Mouse (Mus musculus) lung, embryonic 14.5 days (tissue): ENCODE data around the gene Cfp. TPM values are rescaled to one million over a fixed set of nuclear protein-coding genes. Genes with fewer than 3 reads are reported as not detected.

Experiments used
- ATAC-seq: fragments of 200-750 bp; cut with Nextera tagmentation; 2 replicates; pipeline ENCODE4 v1.8.0; 2017; ENCODE audit warnings: mild to moderate bottlenecking, moderate TSS enrichment, moderate library complexity; ENCODE audit not compliant: insufficient read depth
- DNase-seq: peaks from one replicate; pipeline ENCODE4 v3.0.0-alpha.2; 2015
- H3K27ac ChIP-seq: fragments of 300-500 bp; sonication (generic); 2 replicates; pipeline ENCODE4 v1.5.1; 2014; ENCODE audit warnings: low read depth, mild to moderate bottlenecking, moderate library complexity
- H3K27me3 ChIP-seq: fragments of 300-500 bp; sonication (generic); 2 replicates; pipeline ENCODE4 v1.6.1; 2014; ENCODE audit warnings: low read length, control low read depth; ENCODE audit not compliant: insufficient read depth
- H3K36me3 ChIP-seq: fragments of 300-500 bp; sonication (generic); 2 replicates; pipeline ENCODE4 v1.6.1; 2014; ENCODE audit warnings: control low read depth; ENCODE audit not compliant: insufficient read depth
- H3K4me1 ChIP-seq: fragments of 300-500 bp; sonication (generic); 2 replicates; pipeline ENCODE4 v1.6.1; 2014; ENCODE audit warnings: antibody characterized with exemption, control low read depth; ENCODE audit not compliant: insufficient read depth
- H3K4me2 ChIP-seq: fragments of 300-500 bp; sonication (generic); 2 replicates; pipeline ENCODE4 v1.6.1; 2014; ENCODE audit warnings: mild to moderate bottlenecking
- H3K4me3 ChIP-seq: fragments of 300-500 bp; sonication (generic); 2 replicates; pipeline ENCODE4 v1.5.1; 2014; ENCODE audit warnings: low read depth, low read length
- H3K9ac ChIP-seq: fragments of 300-500 bp; sonication (generic); 2 replicates; pipeline ENCODE4 v1.6.1; 2014
- H3K9me3 ChIP-seq: fragments of 300-500 bp; sonication (generic); 2 replicates; pipeline ENCODE4 v1.6.1; 2016; ENCODE audit warnings: low read depth, low read length, control low read depth
- CTCF ChIP-seq: IDR thresholded peaks from 2 replicates; pipeline ENCODE4 v1.5.1; 2016; ENCODE audit warnings: antibody characterized with exemption, low read depth
- WGBS: fragments of 180-500 bp; shearing (Covaris S2); extraction: QIAGEN DNeasy Blood & Tissue Kit; methylation state at CpG from one replicate; pipeline ENCODE4 v1.1.7; 2014; 5-methylcytosine and 5-hydroxymethylcytosine counted together
- polyA plus RNA-seq: library from polyadenylated mRNA; unstranded; fragments of >200 nt; fragmentation: Nextera tagmentation; extraction: Ambion mirVana; gene quantifications from 2 replicates; pipeline ENCODE4 v1.2.1, GENCODE M21; 2014

The Cfp gene
- polyA plus RNA-seq, 1 experiment from 2014 or later = 5.6 TPM

- DNase-seq = no peak
- 31% methylated on average over 3 of the region's 3 CpGs for WGBS
These were observed 21.3 kb downstream of the Cfp start for GRCm38 (mm10) chrX:20910074-20910473.

More at GRCm38 (mm10) chrX:20910074-20910473, 21.3 kb downstream of the Cfp start:
- Histone ChIP-seq H3K9me3 (no peaks in the 10 kb centered on the region), H3K27ac (no peak overlapping the region), H3K9ac (no peak overlapping the region), H3K36me3 (no peaks in the 10 kb centered on the region), H3K4me1 (no peaks in the 10 kb centered on the region), H3K4me2 (no peak overlapping the region), H3K27me3 (no peaks in the 10 kb centered on the region), H3K4me3 (no peak overlapping the region)
- ATAC-seq = no peak
- no peak for TF ChIP-seq CTCF

Other genes with a start within 250 kb of the Cfp start
- gene Cdk16, start 243.6 kb downstream of the Cfp start, polyA plus RNA-seq = 92.8 and 96.6 TPM in 2 replicates
- gene Usp11, start 227.6 kb downstream of the Cfp start, polyA plus RNA-seq = 38.2 and 39.9 TPM in 2 replicates
- 86.4 and 90.0 TPM in 2 replicates for gene Araf, start 133.7 kb downstream of the Cfp start, polyA plus RNA-seq
- gene Timp1, start 61.4 kb downstream of the Cfp start, polyA plus RNA-seq = 34.2 and 34.7 TPM in 2 replicates
- gene Syn1, start 10.6 kb downstream of the Cfp start, polyA plus RNA-seq = 0.11 and 0.42 TPM in 2 replicates
- gene Elk1, start 19.1 kb upstream of the Cfp start, polyA plus RNA-seq = 7.7 and 8.0 TPM in 2 replicates
- 53.2 and 55.9 TPM in 2 replicates for gene Uxt, start 30.5 kb upstream of the Cfp start, polyA plus RNA-seq
- gene Zfp182, start 130.8 kb upstream of the Cfp start, polyA plus RNA-seq = 5.5 and 5.9 TPM in 2 replicates
- not detected in 2 replicates for gene Spaca5, start 136.9 kb upstream of the Cfp start, polyA plus RNA-seq
- gene Zfp300, start 158.0 kb upstream of the Cfp start, polyA plus RNA-seq = 1.3 TPM in 2 replicates
- not detected in 2 replicates for gene Ssxa1, start 184.3 kb upstream of the Cfp start, polyA plus RNA-seq
- not detected in 2 replicates for gene Gm21876, start 244.1 kb upstream of the Cfp start, polyA plus RNA-seq